ENCODE assay signal across 8 mouse cellular contexts in genomic region chr5:139129572-139130151, GRCm38 (mm10). TPM values are rescaled to one million over a fixed set of nuclear protein-coding genes. Genes with fewer than 3 reads are reported as not detected.
DNase-seq lines count a peak whose midpoint lies in the region; ATAC-seq lines count a peak whose summit lies in the region.

No protein-coding gene starts in this region.

- intact Hi-C loops in gastrocnemius, postnatal 14 days (cut with DNase I; ENCODE audit: low total_unique reads): no loop called here

- DNase-seq in gastrocnemius, postnatal 10 days: peak; percentile 22
- no peak for DNase-seq in gastrocnemius, adult 8-10 months (ENCODE audit: low spot score in 2 of 2)
- peak; percentile 37 for DNase-seq in Muller cell, postnatal 12 days (ENCODE audit: inconsistent ontology term)
- DNase-seq in embryo, embryonic 9.5 days (ENCODE audit: extremely low spot score): peak; percentile 14
- peak; percentile 66 for DNase-seq in retina, postnatal 1 day
- DNase-seq in gastrocnemius, postnatal 14 days: no peak

- H3K27ac ChIP-seq in hindbrain, embryonic 15.5 days (replicated peaks): peak overlapping the region; percentile 88
- H3K27ac ChIP-seq in limb, embryonic 15.5 days: no peak overlapping the region

- H3K36me3 ChIP-seq in hindbrain, embryonic 15.5 days: peaks cover 11% of the 10 kb centered on the region
- peaks cover 6% of the 10 kb centered on the region; the same call in 1 of the 2 replicates for H3K36me3 ChIP-seq in limb, embryonic 15.5 days

- 2% methylated on average over 50 of the region's 55 CpGs for WGBS in hindbrain, embryonic 15.5 days
- 4% methylated on average over 51 of the region's 55 CpGs for WGBS in limb, embryonic 15.5 days

- peaks cover 23% of the 10 kb centered on the region for H3K4me1 ChIP-seq in hindbrain, embryonic 15.5 days (replicated peaks)
- H3K4me1 ChIP-seq in limb, embryonic 15.5 days: peaks cover 13% of the 10 kb centered on the region

- peak; percentile 93 for ATAC-seq in hindbrain, embryonic 15.5 days (ENCODE audit: low FRiP score, low read depth)
- ATAC-seq in limb, embryonic 15.5 days (ENCODE audit: insufficient number of reproducible peaks, low FRiP score, low TSS enrichment, low read depth): peak; percentile 58; the same call in 1 of the 2 replicates

- H3K27me3 ChIP-seq in hindbrain, embryonic 15.5 days: no peaks in the 10 kb centered on the region
- peaks cover 13% of the 10 kb centered on the region for H3K27me3 ChIP-seq in limb, embryonic 15.5 days

- peak overlapping the region; percentile 72 for H3K9ac ChIP-seq in hindbrain, embryonic 15.5 days
- peak overlapping the region; percentile 47 for H3K9ac ChIP-seq in limb, embryonic 15.5 days

- no peaks in the 10 kb centered on the region for H3K9me3 ChIP-seq in hindbrain, embryonic 15.5 days
- no peaks in the 10 kb centered on the region for H3K9me3 ChIP-seq in limb, embryonic 15.5 days

- peak overlapping the region; percentile 57 for H3K4me3 ChIP-seq in hindbrain, embryonic 15.5 days
- peak overlapping the region; percentile 54 for H3K4me3 ChIP-seq in limb, embryonic 15.5 days

- H3K4me2 ChIP-seq in hindbrain, embryonic 15.5 days: peak overlapping the region; percentile 82
- H3K4me2 ChIP-seq in limb, embryonic 15.5 days: peak overlapping the region; percentile 87

RNA-seq across cellular contexts. Expression of gene Prkar1b, which starts 20.1 kb away (rescaled TPM):
- total RNA-seq in gastrocnemius, postnatal 10 days (2021): 1 to 10 TPM; 3.2 to 4.3 TPM
- 1 to 10 TPM in 1 of 4 experiments, under 1 TPM in 3; 0.70 to 1.5 (median 0.75) TPM for total RNA-seq in gastrocnemius, adult 8-10 months (2022)
- polyA plus RNA-seq in hindbrain, embryonic 15.5 days (2015; fragmentation: Nextera tagmentation; extraction: Ambion mirVana): 284 and 294 TPM in 2 replicates
- 19.2 and 20.1 TPM in 2 replicates for polyA plus RNA-seq in limb, embryonic 15.5 days (2015; fragmentation: Nextera tagmentation; extraction: Ambion mirVana)
- 1 to 10 TPM; 1.1 to 2.1 TPM for total RNA-seq in gastrocnemius, postnatal 14 days (2021)

RNA-seq across cellular contexts. Expression of gene Dnaaf5, which starts 20.4 kb away (rescaled TPM):
- 10 to 100 TPM in 1 of 2 experiments, 1 to 10 TPM in 1; 9.0 to 10.1 TPM for total RNA-seq in gastrocnemius, postnatal 10 days (2021)
- 10 to 100 TPM; 16.6 to 20.3 (median 17.4) TPM for total RNA-seq in gastrocnemius, adult 8-10 months (2022)
- polyA plus RNA-seq in hindbrain, embryonic 15.5 days (2015; fragmentation: Nextera tagmentation; extraction: Ambion mirVana): 3.8 and 6.1 TPM in 2 replicates
- polyA plus RNA-seq in limb, embryonic 15.5 days (2015; fragmentation: Nextera tagmentation; extraction: Ambion mirVana): 4.7 and 5.5 TPM in 2 replicates
- 10 to 100 TPM in 1 of 2 experiments, 1 to 10 TPM in 1; 9.3 to 10.2 TPM for total RNA-seq in gastrocnemius, postnatal 14 days (2021)

Comparison
In these comparisons a context has a peak if more than half of its experiments do, and no peak if none do; other contexts are left out.
1. DNase-seq: peak in gastrocnemius, postnatal 10 days (single experiment), Muller cell, postnatal 12 days (single experiment), embryo, embryonic 9.5 days (single experiment) and retina, postnatal 1 day (single experiment); none in gastrocnemius, adult 8-10 months (0 of 2) and gastrocnemius, postnatal 14 days (single experiment).